Mouse (Mus musculus) midbrain, embryonic 13.5 days (tissue): ENCODE measurements at regions not wholly inside any gene's neighbourhood (a gene's known extent, or its start where the extent isn't known, plus 50 kb on each side); places are given as distances from the start of the nearest gene placed in this dataset.

Experiments
- ATAC-seq: fragments of 200-750 bp; cut with Nextera tagmentation; 2 replicates; pipeline ENCODE4 v1.8.0; 2017; ENCODE audit warnings: mild to moderate bottlenecking, moderate TSS enrichment, moderate library complexity
- H3K27ac ChIP-seq: fragments of 300-500 bp; sonication (generic); 2 replicates; pipeline ENCODE4 v1.5.1; 2015; ENCODE audit warnings: inconsistent platforms, mild to moderate bottlenecking, moderate library complexity
- H3K27me3 ChIP-seq: fragments of 300-500 bp; sonication (generic); 2 replicates; pipeline ENCODE4 v1.6.1; 2015; ENCODE audit warnings: mild to moderate bottlenecking, inconsistent platforms
- H3K36me3 ChIP-seq: fragments of 300-500 bp; sonication (generic); 2 replicates; pipeline ENCODE4 v1.6.1; 2015; ENCODE audit warnings: mild to moderate bottlenecking, inconsistent platforms
- H3K4me1 ChIP-seq: fragments of 300-500 bp; sonication (generic); replicated peaks from 2 replicates; pipeline ENCODE4 v1.6.1; 2015; ENCODE audit warnings: inconsistent platforms
- H3K4me2 ChIP-seq: fragments of 300-500 bp; sonication (generic); replicated peaks from 2 replicates; pipeline ENCODE4 v1.6.1; 2015; ENCODE audit warnings: moderate library complexity, mild to moderate bottlenecking, inconsistent platforms
- H3K4me3 ChIP-seq: fragments of 300-500 bp; sonication (generic); replicated peaks from 2 replicates; pipeline ENCODE4 v1.5.1; 2015; ENCODE audit warnings: mild to moderate bottlenecking, inconsistent platforms
- H3K9ac ChIP-seq: fragments of 300-500 bp; sonication (generic); replicated peaks from 2 replicates; pipeline ENCODE4 v1.6.1; 2015; ENCODE audit warnings: mild to moderate bottlenecking, inconsistent platforms
- H3K9me3 ChIP-seq: fragments of 300-500 bp; sonication (generic); 2 replicates; pipeline ENCODE4 v1.6.1; 2016; ENCODE audit warnings: mild to moderate bottlenecking, inconsistent platforms
- WGBS: fragments of 180-500 bp; shearing (Covaris S2); methylation state at CpG from one replicate; pipeline ENCODE4 v1.1.7; 2015; 5-methylcytosine and 5-hydroxymethylcytosine counted together

DNA sequence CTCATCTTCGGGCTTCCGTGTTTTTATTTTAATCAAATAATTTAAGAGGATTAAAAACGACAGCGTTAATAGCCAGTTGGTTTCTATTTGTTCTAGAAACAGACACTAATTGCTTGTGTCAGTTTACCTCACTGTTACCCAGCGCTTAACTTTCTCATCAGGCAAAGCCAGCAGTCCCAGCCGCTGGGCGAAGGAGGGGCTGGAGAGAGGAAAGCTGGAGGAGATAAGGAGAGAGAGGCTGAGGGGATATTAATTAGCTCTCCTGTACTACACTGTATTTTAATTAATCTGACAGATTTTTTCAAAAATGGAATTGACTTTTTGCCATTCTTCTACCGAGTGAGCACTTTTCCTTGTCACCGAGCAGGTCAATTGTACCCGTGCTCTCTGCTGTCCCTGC, 559.5 kb upstream of the Mki67 start:
- no peaks in the 10 kb centered on the region for H3K9me3 ChIP-seq
- no peak overlapping the region for H3K9ac ChIP-seq
- no peaks in the 10 kb centered on the region for H3K27me3 ChIP-seq
- no peak overlapping the region for H3K4me2 ChIP-seq
- H3K4me3 ChIP-seq: no peak overlapping the region
- 0 out of 2 replicates have a peak, but pooled peaks have one; percentile 37 for ATAC-seq
- no peaks in the 10 kb centered on the region for H3K36me3 ChIP-seq
- peaks cover 4% of the 10 kb centered on the region for H3K4me1 ChIP-seq
- H3K27ac ChIP-seq: no peak overlapping the region
- 54% methylated on average over 10 of the region's 10 CpGs for WGBS

DNA sequence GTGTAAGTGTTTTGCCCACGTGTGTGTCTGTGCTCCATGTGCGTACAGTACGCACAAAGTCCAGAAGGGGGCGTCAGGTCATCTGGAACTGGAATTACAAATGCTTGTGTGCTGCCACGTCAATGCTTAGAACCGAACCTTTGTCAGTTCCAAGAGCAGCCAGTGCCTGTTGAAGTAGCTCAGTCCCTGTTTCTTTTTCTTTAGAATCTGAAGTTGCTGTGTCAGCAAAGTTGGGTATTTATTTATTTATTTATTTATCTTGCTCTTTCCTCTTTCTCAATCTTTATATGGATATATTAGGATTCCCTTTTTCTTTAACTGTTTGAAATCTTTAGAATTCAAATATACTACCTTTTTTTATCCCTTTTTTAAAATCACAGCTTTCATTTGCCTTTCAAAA, 567.6 kb upstream of the Mki67 start:
- H3K9me3 ChIP-seq: no peaks in the 10 kb centered on the region
- H3K9ac ChIP-seq: no peak overlapping the region
- no peak for ATAC-seq
- WGBS: 85% methylated on average over 6 of the region's 6 CpGs
- no peak overlapping the region for H3K4me3 ChIP-seq
- H3K4me1 ChIP-seq: no peaks in the 10 kb centered on the region
- no peak overlapping the region for H3K4me2 ChIP-seq
- H3K27me3 ChIP-seq: no peaks in the 10 kb centered on the region
- H3K27ac ChIP-seq: no peak overlapping the region
- H3K36me3 ChIP-seq: no peaks in the 10 kb centered on the region

DNA sequence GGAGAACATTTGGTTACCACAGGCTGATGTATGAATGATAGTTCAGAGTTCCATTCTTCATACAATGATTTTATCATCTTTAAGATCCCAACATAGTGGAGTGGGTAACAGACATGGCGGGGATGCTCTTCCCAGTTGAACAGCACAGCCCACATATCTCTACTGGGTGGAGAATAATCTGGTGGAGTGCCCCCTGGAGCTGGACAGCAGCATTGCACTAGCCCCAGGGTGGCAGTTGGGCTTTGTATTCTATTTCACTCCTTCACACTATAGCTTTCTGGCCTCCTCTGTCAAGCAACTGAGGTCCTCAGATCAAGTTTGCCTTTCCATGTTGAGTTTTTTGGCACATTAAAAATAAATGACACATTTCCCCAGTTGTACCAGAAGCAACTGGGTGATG, 569.4 kb upstream of the Mki67 start:
- ATAC-seq: no peak
- 94% methylated on average over 1 of the region's 1 CpGs for WGBS
- Histone ChIP-seq H3K27ac (no peak overlapping the region), H3K27me3 (no peaks in the 10 kb centered on the region), H3K4me1 (no peaks in the 10 kb centered on the region), H3K36me3 (no peaks in the 10 kb centered on the region), H3K9me3 (no peaks in the 10 kb centered on the region), H3K4me2 (no peak overlapping the region), H3K4me3 (no peak overlapping the region), H3K9ac (no peak overlapping the region)

DNA sequence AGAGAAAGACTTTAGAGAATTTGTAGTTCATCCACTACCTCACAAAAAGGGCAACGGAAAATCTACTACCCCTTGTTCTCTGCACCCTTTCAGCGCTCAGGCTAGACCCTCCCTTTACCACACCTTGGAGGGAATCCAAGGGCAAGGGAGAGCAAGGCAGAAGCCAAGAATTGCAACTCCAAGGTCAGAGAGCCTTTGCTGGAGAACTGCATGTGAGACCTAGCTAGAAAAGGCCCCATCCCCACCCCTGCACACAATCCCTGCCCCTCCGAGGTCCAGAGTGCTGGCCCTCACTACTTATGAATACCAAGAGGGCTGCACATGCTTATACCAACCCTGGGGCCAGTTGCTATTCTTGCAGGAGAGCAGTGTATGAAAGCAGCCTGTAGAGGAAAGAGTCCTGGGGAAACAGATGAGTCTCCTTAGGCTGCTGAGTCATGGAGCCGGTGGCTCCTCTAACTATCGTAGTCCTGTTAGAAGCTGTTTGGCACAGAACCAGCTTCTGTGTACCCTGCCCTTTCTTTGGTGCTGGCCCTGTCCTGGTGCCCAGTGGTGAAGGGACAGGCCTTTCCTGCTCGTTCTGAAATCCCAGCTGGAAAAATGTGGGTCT, 577.5 kb upstream of the Mki67 start:
- Histone ChIP-seq H3K4me3 (no peak overlapping the region), H3K9me3 (no peaks in the 10 kb centered on the region), H3K27me3 (no peaks in the 10 kb centered on the region), H3K27ac (no peak overlapping the region), H3K36me3 (no peaks in the 10 kb centered on the region), H3K4me1 (peaks cover 3% of the 10 kb centered on the region; the same call in 1 of the 2 replicates), H3K4me2 (no peak overlapping the region), H3K9ac (no peak overlapping the region)
- WGBS: 70% methylated on average over 6 of the region's 6 CpGs
- 0 out of 2 replicates have a peak, but pooled peaks have one; percentile 17 for ATAC-seq

DNA sequence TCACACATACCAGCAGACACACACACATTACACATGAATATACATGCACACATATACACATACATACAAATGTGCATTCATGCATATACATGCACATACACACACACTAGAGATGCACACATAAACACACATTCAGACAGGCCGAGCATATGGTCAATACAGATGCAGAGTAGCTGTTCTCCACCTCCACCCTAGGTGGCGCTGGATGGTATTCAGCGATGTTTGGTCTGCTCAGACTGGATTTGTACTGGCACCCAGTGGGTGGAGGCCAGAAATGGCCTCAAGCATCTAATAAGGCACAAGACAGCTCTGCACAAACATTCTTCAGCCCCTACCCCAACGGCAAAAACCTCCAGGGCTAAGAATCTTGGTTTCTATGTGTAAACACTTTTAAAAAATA, 578.3 kb upstream of the Mki67 start:
- Histone ChIP-seq H3K27ac (no peak overlapping the region), H3K4me1 (peaks cover 3% of the 10 kb centered on the region; the same call in 1 of the 2 replicates), H3K36me3 (no peaks in the 10 kb centered on the region), H3K4me2 (no peak overlapping the region), H3K27me3 (no peaks in the 10 kb centered on the region), H3K9me3 (no peaks in the 10 kb centered on the region), H3K4me3 (no peak overlapping the region), H3K9ac (no peak overlapping the region)
- ATAC-seq: no peak
- 40% methylated on average over 4 of the region's 4 CpGs for WGBS

DNA sequence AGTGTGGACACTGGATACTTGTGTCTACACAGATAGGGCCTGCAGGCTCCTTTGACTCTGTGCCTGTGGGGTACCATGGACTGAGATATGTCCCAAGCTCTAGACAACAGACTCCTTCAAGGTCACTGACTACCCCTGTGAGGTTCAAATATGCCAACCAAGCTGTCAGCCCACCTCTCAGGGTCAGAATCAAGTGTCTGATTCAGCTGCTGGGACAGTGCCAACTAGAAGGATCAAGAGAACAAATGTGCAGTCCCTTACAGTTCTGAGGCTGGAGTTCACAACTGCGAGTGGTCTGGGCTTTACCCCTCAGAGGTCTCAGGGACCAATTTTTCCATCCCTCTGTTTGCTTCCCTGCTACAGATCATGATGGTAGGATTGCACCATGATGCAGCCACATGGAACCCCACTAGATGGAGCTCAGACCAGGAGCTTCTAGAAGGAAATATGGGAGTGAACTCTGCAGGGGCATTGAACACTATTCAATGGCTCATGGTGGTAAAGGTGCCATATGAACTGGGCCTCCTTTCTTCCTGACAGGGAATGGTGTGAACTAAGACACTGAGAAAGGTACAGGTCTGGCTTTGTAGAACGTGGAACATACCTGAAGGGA, 581.8 kb upstream of the Mki67 start:
- ATAC-seq: no peak
- WGBS: 92% methylated on average over 2 of the region's 2 CpGs

DNA sequence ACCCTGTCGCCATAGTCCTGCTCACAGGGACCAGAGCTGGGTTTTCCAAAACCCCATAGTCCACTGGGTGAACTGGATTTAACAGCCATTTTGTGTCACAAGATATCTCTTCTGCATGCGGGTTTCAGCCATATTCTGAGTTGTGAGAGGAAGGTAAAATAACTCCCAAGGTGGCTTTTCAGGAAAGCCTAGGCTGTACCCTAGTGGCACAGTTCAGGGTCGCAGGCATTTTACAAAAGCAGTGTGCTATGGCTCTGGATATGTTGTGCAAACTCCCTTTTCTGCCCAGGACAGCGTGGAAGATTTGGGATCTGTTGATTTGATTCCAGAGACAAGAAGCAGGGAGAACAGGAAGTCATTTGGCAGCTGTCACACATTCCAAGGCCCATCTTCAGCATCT, 588.3 kb upstream of the Mgmt start:
- WGBS: 80% methylated on average over 4 of the region's 4 CpGs
- no peaks in the 10 kb centered on the region for H3K9me3 ChIP-seq
- H3K4me2 ChIP-seq: no peak overlapping the region
- H3K27ac ChIP-seq: no peak overlapping the region
- 0 out of 2 replicates have a peak, but pooled peaks cover 4% of the 10 kb centered on the region for H3K27me3 ChIP-seq
- ATAC-seq: no peak
- H3K9ac ChIP-seq: no peak overlapping the region
- no peaks in the 10 kb centered on the region for H3K4me1 ChIP-seq
- H3K4me3 ChIP-seq: no peak overlapping the region
- no peaks in the 10 kb centered on the region for H3K36me3 ChIP-seq

More for the DNA sequence above, 581.8 kb upstream of the Mki67 start:
- H3K4me2 ChIP-seq: no peak overlapping the region
- 0 out of 2 replicates have a peak, but pooled peaks cover 3% of the 10 kb centered on the region for H3K4me1 ChIP-seq
- H3K9ac ChIP-seq: no peak overlapping the region
- no peaks in the 10 kb centered on the region for H3K9me3 ChIP-seq
- H3K27ac ChIP-seq: no peak overlapping the region
- H3K27me3 ChIP-seq: no peaks in the 10 kb centered on the region
- no peak overlapping the region for H3K4me3 ChIP-seq
- H3K36me3 ChIP-seq: no peaks in the 10 kb centered on the region

DNA sequence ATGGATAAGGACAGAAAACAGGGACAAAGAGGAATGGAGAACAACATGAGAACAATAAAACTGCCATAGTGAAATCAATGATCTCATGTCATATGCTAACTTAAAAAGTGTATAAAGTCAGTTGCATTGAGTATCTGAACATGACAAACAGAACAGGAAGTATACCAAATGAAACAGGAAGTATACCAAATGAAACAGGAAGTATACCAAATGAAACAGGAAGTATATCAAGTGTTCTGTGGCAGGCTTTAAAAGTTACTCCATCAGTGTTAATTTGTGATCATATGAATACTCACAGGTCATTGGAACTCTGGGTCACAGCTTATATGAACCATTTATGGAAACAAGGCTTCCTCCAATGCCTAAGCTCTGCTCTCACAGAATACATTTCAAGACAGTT, 585.6 kb upstream of the Mgmt start:
- no peak overlapping the region for H3K4me2 ChIP-seq
- no peak overlapping the region for H3K9ac ChIP-seq

DNA sequence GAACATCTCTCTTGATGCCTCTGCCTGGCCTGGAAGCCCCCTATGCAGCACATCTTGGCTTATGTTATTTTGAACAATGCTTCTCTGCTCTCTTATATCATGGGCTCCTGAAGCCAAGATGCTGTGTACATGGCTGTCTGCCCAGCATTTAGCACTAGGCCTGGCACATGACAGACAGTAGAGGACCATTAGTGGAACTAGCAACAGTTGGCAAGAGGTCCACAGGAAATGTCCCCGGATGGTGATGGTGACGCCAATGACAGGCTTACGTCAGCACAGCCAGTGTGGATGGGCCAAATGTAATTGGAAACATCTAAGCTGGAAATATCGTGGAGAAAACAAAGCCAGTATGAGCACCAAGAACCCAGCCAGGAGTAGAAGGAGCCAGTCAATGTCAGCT, 567.1 kb upstream of the Mgmt start:
- 0 out of 2 replicates have a peak, but pooled peaks cover 3% of the 10 kb centered on the region for H3K9me3 ChIP-seq
- H3K4me3 ChIP-seq: no peak overlapping the region
- no peak for ATAC-seq
- no peak overlapping the region for H3K9ac ChIP-seq
- no peaks in the 10 kb centered on the region for H3K4me1 ChIP-seq
- H3K36me3 ChIP-seq: no peaks in the 10 kb centered on the region
- no peak overlapping the region for H3K27ac ChIP-seq
- 93% methylated on average over 4 of the region's 4 CpGs for WGBS
- H3K27me3 ChIP-seq: no peaks in the 10 kb centered on the region
- H3K4me2 ChIP-seq: no peak overlapping the region

More for the DNA sequence above, 585.6 kb upstream of the Mgmt start:
- Histone ChIP-seq H3K27me3 (0 out of 2 replicates have a peak, but pooled peaks cover 4% of the 10 kb centered on the region), H3K9me3 (no peaks in the 10 kb centered on the region), H3K4me1 (no peaks in the 10 kb centered on the region), H3K4me3 (no peak overlapping the region), H3K27ac (no peak overlapping the region), H3K36me3 (no peaks in the 10 kb centered on the region)
- ATAC-seq: no peak

DNA sequence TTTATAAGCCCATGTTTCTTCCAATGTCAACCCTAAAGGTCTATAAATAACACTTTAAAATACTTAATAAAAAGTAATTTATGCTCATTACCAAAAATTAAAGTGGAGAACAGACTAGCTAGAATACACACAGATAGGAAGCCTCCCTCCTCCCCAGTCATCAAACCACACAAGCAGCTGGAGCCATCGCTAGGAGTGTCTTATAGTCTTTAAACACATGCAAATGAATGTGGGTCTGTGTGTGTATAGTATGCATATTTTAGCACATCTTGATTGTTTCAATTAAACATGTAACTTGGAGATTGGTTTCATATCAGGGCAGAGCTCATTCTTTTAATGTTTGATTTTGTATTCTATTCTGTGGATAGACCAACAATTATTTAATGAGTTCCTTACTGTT, 564.0 kb upstream of the Mgmt start:
- no peaks in the 10 kb centered on the region for H3K36me3 ChIP-seq
- no peak overlapping the region for H3K9ac ChIP-seq
- H3K27ac ChIP-seq: no peak overlapping the region
- ATAC-seq: no peak
- 31% methylated on average over 1 of the region's 1 CpGs for WGBS
- 0 out of 2 replicates have a peak, but pooled peaks cover 3% of the 10 kb centered on the region for H3K4me1 ChIP-seq
- H3K4me2 ChIP-seq: no peak overlapping the region
- H3K27me3 ChIP-seq: no peaks in the 10 kb centered on the region
- H3K9me3 ChIP-seq: 0 out of 2 replicates have a peak, but pooled peaks cover 2% of the 10 kb centered on the region
- no peak overlapping the region for H3K4me3 ChIP-seq

DNA sequence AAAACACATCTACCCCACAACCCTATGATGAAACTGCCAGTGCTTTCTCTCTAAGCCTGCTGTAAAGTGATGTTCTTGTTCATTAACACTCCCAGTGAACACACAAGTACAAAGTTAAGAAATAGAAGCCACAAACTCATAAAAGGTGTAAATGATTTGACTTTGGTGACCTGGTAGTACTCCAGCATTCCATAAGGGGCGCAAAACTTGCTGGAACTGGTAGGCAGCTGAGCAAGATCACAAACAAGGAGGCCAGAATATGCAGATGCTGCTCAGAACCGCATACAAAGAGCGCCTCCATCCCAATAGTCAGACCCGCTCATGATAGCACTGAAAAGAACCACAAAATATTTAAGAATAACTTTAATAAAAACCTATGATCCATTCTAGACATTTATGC, 561.6 kb upstream of the Mgmt start:
- no peak overlapping the region for H3K4me3 ChIP-seq
- 52% methylated on average over 4 of the region's 4 CpGs for WGBS
- no peaks in the 10 kb centered on the region for H3K9me3 ChIP-seq
- H3K4me2 ChIP-seq: no peak overlapping the region
- no peak for ATAC-seq
- no peaks in the 10 kb centered on the region for H3K36me3 ChIP-seq
- H3K27me3 ChIP-seq: no peaks in the 10 kb centered on the region
- no peak overlapping the region for H3K9ac ChIP-seq
- H3K4me1 ChIP-seq: 0 out of 2 replicates have a peak, but pooled peaks cover 3% of the 10 kb centered on the region
- H3K27ac ChIP-seq: no peak overlapping the region

DNA sequence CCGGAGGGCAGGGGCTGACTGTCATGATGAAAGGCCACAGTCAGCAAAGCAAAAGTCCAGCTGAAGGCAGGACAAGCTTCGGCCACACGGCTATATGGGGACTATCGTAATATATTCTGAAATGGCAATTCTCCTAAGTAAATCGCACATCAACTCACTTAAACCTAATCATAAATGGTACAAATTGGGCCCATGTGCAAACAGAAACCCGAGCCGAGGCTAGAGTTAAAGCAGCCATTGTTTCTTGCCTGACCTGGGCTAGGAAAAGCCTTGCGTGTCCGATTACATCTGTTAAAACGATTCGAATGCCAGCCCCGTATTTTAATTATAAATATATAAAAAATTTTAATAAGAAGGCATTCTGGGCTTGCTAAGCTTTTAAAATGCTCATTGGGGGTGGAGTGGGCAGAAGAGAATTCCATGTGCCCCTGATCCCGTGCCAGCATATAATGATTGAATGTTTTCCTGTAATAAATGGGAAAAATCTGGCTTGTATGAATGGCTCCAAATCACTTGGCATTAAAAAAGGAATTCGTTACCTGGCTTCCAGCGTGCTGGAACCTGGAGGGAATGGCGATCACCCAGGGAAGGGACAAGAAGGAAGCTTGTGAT, 552.7 kb upstream of the Mgmt start:
- 63% methylated on average over 16 of the region's 16 CpGs for WGBS
- Histone ChIP-seq H3K4me2 (no peak overlapping the region), H3K9me3 (no peaks in the 10 kb centered on the region), H3K27ac (peak overlapping the region; percentile 72), H3K27me3 (0 out of 2 replicates have a peak, but pooled peaks cover 4% of the 10 kb centered on the region), H3K4me1 (peaks cover 31% of the 10 kb centered on the region), H3K36me3 (no peaks in the 10 kb centered on the region), H3K9ac (no peak overlapping the region; the same call in 1 of the 2 replicates), H3K4me3 (no peak overlapping the region)
- ATAC-seq: no peak; the same call in 1 of the 2 replicates
